Mouse (Mus musculus): ENCODE data around the gene Atxn10. TPM values are rescaled to one million over a fixed set of nuclear protein-coding genes. Genes with fewer than 3 reads are reported as not detected.

Gene Atxn10
- total RNA-seq, 2 experiments from 2014 or later, result 286 to 293 TPM

DNA sequence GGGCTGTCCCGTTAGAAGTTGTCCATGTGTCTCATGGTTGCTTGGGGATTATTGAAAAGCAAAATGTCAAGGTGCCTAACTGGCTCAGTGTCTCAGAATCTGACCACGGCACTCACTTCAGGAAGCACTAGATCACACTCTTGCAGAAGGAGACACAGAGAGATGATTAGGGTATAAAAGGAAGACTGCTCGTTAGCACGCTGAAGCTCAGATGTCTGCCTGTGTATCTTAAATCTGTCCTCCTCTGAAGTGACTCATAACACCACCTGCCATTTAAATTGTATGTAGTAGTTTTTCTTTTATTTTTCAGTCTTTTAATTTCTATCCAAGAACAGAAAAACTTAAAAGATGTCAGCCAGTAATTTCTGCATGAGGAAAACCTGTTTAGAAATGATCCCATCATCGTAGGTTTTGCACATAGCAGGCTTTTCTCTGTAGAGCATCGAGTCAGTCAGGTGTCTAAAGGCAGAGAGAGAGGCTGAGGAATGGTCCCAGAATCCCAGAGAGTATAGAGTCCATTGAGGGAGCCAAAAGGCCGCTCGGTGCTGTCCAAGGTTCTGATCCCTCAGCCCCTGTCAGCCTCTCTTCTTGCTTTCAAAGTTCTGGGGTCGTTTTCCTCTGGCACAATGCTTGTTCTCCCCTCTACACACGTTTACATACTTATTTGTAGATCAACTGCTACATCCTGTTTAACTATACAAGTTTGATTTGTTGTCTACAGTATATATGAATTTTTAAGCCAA, 128.9 kb downstream of the Atxn10 start:
- peak in 1 of 2 experiments; percentile 52 for DNase-seq (ENCODE audit: low spot score in 2 of 2)

DNA sequence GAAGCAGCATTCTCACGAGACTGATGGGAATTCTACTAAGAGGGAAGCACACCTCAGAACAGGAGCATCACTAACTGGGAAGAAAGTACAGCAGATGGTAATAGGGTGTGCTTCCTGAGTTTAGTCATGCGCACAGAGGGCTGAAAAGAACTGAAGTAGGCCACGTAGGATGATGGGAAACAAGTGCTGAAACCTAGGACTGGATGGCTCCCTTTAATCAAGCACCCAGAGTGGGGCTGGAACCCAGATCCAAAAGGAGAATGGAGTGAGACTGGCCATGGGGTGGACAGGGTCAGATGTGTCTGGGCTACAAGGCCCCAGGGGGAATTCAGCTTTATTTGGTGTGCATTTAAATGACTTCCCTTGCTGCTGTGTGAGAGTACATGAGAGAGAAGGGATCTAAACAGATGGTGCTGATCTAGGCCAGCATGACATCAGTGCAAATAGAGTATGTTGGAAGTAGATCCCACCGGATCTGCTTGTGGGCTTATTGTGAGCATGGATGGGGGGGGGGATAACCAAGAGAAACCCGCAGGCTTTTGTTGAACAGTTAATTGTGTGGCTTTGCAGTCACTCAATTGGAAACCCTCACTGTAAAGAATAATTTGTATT, 130.5 kb downstream of the Atxn10 start:
- peak in 1 of 2 experiments; percentile 58 for DNase-seq (ENCODE audit: low spot score in 2 of 2)

DNA sequence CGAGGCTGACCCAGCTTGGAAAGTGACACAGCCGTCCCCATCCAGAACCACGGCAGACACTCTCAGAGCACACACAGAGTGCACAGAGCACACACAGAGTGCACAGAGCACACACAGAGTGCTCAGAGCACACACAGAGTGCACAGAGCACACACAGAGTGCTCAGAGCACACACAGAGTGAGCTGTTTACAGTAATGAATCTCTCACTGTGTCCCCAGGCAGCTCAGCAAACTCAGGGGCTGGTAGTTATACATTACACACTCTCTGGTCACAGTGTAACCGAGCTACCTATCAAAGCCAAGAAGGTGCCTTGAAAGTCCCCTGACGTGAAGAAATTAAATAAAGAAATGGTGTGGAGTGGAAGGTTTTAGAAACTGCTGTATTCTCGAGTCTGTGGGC, 133.4 kb downstream of the Atxn10 start:
- no peak for DNase-seq (ENCODE audit: low spot score in 2 of 2)

DNA sequence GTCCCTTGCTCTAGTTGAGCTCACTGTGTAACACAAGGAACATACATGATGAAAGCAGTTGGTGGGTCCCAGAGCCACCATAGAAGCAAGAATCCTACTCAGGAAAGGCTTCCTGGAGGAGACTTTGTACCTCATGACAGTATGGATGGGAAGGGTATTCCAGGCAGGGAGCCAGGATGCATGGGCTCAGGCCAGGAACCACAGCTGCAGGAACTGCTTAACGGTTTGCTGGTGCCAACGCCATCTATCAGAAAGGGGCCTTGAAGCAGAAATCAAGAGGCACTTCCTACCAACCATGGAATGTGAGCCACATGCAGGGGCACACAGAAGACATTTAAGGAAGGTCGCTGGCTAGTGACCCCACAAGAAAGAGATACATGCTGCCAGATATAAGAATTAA, 138.7 kb downstream of the Atxn10 start:
- DNase-seq (ENCODE audit: low spot score in 2 of 2), result no peak

DNA sequence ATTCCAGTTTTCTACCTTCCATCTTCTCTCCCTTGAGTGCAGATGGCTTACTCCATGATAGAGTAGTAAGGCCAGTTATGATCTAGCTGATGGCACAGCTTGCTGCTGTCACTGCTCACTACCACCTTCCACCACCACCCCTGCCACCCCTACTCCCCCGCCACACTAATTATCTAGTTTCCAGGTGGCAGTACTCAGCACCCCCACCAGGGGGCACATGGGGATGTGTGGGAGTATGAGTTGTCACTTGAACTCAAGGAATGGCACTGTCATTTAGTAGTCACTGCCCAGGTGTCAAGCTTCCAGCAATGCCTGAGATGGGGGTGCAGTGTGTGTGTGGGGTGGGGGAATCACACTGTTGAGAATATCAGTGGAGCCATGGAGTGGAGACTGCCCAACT, 141.5 kb downstream of the Atxn10 start:
- DNase-seq (ENCODE audit: low spot score in 2 of 2), result peak in 1 of 2 experiments; percentile 52

DNA sequence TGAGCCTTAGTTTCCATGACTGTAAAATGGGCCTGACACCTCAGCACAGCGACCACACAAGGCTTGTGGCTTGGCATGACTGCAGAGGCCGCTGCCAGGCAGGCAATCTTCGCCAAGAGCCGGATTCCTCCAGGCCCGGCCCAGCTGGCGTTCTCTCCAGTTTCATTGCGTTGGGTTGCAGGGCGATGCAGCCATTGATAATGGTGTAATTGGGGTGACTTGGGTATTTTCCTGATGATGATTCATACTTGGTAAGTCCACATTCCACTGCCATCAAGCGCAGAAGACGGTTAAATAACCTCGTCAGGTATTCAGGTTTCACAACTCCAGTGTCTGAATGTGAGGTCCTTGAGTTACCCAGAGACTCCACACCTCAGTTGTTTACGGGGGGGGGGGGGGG, 143.3 kb downstream of the Atxn10 start:
- DNase-seq (ENCODE audit: low spot score in 2 of 2), result no peak

DNA sequence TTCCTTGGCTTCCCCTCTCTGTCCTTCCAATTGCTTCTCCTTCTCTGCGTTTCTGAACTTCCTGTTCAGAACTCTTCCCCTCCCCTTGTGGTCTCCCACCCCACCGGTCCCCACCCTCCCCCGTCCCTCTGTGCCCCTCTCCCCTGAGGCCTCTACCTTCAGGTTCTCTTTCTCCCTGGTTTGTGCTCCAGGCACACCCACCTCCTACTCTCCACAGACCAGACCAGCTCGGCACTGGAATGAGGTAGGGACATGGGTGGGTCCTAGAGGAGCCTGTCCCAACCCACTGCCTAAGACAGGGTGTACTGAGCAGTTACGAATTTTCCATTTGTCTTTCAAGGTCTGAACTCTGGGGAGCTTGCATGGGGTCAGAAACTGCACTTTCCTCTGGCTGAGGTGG, 143.9 kb downstream of the Atxn10 start:
- no peak for DNase-seq (ENCODE audit: low spot score in 2 of 2)

DNA sequence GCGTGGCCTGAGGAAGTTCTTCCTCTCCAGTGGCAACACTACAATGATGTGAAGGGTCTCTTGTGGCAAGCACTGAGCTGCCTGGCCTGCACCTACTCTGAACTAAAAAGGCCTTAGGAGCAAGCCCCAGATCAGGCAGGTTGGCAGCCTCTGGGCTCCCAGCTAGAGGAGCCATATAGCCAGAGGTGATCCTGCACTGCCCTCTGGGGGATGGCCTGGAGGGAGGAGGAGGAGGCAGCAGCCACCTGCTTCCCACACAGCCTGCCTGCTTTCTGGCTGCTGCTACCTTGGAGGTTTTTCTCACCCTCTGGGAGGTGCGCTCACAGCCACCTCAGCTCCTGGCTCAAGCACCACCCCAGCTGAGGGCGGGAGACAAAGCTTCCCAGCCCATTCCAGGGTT, 144.6 kb downstream of the Atxn10 start:
- DNase-seq (ENCODE audit: low spot score in 2 of 2), result no peak

DNA sequence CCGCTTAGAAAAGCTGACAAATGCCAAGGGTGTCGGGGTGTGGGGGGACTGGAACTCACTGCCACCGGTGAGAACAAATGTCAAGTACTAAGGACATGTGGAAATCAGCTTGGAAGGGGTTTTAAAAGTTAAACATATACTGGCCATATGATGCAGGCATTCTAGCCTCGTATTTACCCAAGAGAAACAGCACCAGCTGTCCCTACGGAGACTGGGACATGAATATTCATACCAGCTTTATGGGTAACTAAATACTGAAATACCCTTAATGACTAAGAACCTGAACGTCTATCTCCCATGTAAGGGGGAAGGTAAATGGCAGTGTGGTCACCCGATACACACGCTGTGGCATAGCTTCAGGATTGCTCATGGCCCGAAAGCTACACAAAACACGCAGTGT, 152.9 kb downstream of the Atxn10 start:
- no peak for DNase-seq (ENCODE audit: low spot score in 2 of 2)

DNA sequence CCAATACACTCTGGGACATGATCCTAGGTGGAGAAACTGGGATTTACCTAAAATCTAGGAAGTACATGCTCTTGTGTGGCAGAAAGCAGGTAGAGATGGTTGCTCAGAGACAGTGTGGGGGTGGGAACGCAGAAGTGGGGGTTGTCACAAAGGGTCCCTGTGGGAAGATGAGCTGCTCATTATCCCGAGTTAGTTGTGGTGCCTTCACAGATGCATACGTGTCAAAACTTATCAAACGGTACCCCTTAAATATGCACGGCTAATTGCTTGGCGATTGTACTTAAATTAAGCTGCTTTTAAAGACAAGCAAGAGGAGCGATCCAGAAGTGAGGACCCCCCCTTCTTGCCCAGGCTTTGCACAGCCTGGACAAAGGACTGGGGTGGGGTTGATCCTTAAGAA, 153.7 kb downstream of the Atxn10 start:
- no peak for DNase-seq (ENCODE audit: low spot score in 2 of 2)

DNA sequence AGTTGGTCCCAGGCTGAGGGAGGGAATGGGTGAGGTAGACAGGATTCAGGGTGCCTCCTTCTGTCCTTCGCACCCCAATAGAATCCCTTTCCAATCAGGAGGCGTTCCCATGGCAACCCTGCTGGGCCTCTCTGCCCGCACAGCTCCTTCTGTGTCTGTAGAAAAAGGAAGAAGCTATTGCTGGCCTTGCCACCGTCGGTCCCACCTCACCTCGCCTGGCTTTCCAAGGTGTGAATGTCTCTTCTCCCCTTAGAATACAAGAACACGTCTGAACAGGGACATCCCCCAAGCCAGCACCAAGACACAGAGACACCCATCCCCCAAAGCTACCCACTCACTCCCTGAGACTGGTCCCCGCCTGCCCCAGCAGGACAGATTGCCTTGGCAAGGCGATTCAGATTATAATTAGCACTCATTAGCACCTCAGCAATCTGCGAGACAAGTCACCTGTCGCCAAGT, 158.1 kb downstream of the Atxn10 start:
- DNase-seq (ENCODE audit: low spot score in 2 of 2), result peak; percentile 77 to 85

DNA sequence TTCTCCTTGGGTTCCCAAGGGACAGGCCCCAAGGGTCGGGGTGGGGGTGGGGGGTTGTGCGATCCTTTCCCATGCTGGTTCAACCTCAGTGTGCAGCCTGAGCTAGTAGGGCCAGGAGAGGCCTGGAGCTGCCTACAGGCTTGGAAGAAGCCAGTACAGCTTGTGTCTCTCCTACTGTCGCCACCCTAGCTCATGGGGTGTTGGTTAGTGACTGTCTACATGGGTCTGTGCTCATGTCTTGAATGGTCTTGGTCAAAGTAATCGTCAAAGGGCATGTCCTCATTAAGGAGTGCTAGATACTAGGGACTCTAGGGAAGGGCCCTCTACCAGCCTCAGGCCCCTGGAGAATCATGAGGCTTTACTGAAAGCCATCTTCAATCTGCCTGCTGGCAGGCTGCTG, 161.5 kb downstream of the Atxn10 start:
- DNase-seq (ENCODE audit: low spot score in 2 of 2), result no peak

DNA sequence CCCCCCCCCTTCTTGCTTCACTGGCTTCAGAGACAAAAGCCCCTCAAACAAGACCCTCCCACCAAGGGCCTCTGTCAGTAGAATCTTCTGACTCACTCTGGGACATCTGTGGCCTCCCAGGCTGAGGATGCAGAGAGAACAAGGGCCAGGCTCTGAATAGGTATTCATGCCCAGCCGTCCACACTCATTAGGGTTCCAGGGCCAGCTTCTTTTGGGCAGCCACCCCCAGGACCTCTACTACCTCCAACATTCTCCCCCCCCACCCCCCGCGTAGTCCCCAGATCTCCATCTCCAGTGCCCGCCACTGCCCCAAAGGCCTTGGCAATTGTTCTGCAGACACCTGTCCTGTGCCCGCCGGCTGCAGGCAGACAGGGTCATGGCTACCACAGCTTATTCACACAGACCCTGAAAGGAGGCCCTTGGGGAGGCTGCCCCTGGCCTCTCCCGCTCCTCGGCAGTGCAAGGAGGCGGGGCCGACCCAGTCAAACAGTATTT, 162.0 kb downstream of the Atxn10 start:
- DNase-seq (ENCODE audit: low spot score in 2 of 2), result no peak

DNA sequence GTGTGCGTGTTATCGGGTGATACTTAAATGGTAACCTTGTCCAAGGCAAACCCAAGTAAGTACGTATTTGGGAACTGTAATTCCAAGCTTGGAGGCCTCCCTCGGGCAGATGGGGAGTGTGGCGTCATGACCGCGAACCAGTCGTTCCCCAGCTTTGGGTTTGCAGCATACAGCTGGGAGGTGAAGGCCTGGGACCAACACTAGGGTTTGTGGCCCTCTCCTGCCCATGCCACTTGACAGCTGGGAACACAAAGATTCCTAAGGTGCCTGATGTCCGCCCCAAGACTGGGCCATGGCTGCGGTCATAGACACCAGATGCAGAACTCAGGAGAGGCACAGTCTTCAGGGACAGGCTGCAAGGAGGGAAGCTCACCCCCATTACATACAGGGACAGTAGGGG, 164.2 kb downstream of the Atxn10 start:
- DNase-seq (ENCODE audit: low spot score in 2 of 2), result no peak

DNA sequence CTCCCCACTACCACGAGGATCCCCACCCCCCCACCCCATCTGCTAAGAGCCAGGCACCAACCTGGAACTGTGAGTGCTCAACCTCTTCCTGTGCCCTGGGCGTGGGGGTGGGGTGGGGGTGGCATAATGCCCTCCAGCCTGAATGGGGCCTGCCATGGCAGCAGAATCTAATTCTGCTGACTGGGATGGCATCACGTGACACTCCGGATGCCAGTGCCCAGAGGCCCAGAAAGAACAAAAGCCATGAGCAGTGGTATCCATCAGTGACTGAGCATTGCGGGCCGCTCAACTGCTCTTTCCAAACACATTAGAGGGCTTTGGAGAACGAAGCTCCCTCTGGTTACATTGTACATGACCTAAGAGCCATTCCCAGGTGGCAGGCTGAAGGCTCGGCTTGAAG, 167.1 kb downstream of the Atxn10 start, which contains the start of gene 7530416G11Rik:
Gene 7530416G11Rik (minus strand): TSS at position 101 of the 400 bp plus-strand sequence.
- no peak for DNase-seq (ENCODE audit: low spot score in 2 of 2)

DNA sequence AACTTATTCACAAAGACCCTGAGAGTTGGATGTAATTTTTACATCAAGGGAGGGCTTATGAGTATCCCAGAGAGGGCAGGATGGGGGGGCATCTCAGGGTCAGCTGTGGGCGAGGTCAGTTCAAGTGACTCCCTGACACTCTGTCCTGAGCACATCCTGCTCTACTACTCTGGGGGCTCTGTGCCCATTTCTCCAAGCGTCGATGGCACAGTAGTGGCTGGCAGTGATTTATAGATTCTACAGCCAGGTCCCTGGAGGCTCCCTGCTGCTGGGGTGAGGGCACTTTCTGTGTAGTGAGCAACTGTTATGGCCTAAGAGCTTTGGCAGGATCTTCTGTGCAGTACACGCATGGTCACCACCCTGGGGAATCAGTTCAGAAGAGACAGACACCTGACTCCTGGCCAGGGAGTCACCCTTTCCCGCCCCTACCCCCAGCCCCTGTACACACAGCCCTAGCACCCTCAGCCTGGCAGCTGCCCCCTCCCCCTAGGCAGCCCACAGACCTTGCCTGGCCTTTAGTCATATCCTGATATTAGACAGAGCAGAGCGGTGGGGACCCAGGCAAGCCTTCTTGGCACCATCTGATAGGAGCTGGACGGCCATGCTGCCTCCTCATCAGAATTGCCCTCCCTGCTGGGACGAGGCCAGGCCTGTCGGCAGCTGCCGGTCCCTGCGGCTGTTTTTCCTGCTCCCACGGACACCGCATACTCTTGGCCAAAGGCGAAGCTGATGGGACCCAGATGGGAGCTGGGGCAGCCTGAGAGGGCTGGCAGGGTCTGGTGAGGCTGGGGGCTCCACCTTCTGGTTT, 169.3 kb downstream of the Atxn10 start:
- DNase-seq (ENCODE audit: low spot score in 2 of 2), result no peak

DNA sequence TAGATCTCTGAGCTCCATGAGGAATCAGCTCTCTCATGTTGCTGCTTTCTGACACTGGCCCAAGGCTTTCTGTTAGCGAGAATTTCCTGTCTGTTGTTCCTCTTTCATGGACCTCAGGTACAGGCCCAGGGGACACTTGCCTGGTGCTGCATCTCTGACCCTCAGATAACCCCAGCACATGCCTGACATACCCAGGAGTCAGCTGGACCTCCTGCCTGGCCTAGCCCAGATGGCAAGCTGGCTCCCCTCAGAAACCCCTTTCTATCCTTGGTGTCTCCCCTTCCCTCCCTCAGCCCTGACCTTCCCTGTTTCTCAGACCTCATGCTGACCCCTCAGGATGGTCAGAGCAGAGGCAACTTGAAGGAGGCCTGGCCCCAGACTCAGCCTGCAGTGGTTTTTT, 170.6 kb downstream of the Atxn10 start:
- no peak for DNase-seq (ENCODE audit: low spot score in 2 of 2)

DNA sequence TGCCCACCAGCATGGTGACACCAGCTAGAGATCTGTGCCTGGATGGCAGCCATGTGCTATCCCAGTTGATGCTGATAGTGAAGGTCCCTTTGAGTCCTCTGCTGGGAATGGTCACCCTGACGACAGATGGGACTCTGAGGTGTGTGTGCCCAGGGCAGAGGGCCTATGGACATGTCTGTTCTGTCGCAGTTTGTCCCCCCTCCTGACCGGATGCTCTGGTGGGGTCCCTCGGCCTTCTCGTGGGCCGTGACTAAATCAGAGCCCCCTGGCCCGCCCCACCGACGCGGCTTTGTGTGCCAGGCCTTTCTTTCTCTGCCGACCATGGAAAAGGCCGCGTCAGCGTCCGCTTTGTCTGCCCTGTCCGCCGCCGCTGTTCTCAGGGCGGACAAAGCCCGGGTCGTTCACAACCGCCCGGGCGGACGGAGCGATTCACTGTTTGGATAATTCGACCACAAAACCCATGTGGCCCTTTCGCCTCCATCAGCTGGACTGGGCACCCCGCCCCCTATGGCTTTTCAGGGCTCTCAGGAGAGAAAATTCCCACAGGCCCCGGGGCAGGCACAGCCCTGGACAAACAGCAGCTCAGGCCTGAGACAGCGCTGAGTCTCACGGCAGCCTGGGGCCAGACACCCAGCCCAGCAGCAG, 171.4 kb downstream of the Atxn10 start:
- no peak for DNase-seq (ENCODE audit: low spot score in 2 of 2)

Data from layer of hippocampus, adult 18-20 months (tissue).